Mouse (Mus musculus) left cerebral cortex, adult 8-10 months (tissue): ENCODE results near the gene Zbtb33. TPM values are rescaled to one million over a fixed set of nuclear protein-coding genes. Genes with fewer than 3 reads are reported as not detected.
"Not testable (repeated sequence)": the region's sequence is repeated elsewhere in the genome, so short reads cannot be mapped to it uniquely, and the experiment has no call there.

Source experiments
- DNase-seq, 2 experiments: peaks; one replicate each; pipeline ENCODE4 v3.0.0; 2022; ENCODE audit warnings: low spot score in 2 of 2
- total RNA-seq, 4 experiments: library from RNA; stranded (reverse); gene quantifications; 2 replicates each; pipeline ENCODE4 v1.2.4; 2022

Zbtb33 gene
- 10 to 100 TPM; 20.6 to 26.4 (median 22.3) TPM for total RNA-seq

DNA sequence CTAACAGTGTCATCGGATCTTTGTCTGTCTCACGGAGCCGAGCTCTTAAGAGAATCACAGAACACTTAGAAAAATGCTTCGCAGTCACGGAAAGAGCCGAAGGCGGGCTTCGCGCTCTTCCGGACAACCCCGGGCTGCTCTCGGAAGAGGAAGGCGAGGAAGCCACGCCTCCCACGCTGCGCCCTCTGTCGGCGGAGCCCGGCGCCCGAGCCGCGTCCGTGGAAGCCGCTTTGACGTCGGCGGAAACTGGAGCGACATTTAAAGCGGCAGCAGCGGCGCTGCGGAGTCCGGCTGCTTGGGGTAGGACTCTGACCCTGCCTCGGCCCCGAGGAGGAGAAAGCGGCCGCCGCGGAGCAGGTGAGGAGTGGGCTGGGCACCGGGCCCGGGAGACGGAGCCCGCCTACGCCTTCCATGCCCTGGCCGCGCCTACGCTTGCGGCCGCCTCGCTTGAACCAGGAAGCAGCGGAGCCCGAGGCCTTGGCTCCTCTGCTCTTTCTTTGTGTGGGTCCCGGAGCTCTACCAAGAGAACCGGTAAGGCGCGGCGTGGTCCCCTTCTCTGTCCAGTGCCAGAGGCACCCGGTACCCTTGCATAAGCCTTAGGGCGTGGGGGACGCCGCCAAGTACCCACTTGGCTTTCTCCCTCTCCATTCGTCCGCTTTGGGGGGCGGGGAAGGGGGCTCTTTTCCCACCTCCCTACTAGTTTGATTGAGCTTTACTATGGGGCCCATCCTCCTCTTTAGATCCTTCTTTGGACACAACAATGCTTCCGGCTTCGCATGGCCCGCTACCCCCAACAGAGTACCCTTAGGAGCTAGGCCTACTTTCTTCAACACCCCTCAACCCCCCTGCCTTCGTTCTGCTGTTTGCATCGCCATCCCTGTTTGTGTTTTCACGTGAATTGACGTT lies at the start of gene Zbtb33:
Zbtb33 (plus strand) TSS at position 242 of the 906 bp plus-strand sequence.
- peak; percentile 68 to 77 for DNase-seq

DNA sequence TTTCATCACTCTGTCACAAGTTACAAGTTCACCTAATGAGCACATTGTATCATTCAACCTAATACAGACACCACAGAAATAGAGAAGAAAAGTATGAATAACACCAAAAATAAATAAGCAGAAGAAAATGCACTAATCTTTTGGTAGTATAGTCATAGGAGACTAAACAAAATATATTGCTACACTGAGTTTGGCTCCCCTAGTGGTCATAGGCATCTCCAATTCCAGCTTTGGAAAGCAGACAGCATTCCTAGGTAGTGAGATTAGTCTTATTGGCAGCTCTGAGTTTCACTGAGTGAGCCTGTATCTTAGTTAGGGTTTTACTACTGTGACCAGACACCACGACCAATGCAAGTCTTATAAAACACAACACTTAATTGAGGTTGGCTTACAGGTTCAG lies 30.5 kb upstream of the Zbtb33 start:
- DNase-seq: no peak

DNA sequence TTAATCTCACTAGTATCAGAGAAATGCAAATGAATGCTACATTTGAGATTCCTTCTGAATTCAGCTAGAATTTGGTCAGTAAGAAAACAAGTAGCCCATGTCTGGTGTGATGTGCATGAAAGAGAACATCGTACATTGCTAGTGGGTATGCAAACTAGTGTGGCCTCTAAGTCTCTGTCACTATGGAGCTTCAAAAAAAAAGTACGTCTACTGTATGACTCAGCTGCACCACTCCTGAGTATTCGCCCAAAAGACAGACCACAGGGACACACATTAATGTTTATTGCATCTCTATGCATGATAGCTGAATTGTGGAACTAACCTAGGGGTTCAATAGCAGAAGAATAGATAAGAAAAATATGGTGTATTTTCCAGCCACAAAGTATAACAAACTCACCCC lies 24.3 kb upstream of the Zbtb33 start:
- no peak for DNase-seq

DNA sequence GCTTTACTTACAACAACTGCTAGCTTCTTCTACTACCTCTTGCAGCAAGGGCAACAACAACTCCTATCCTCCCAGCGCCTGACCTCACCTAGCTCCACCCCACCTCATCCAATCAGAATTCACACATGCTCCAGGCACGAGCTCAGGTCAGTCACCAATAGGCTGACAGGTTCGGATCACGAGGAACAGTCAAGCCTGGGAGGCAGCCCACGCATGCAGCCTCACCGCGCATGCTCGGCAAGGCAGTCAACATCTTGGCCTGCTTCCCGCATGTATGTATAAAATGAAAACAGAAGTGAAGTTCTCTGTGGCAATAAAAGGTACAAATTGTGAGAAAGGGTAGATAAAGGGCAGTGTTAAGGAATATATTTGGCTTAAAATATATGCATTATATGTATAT lies 23.5 kb upstream of the Zbtb33 start:
- DNase-seq: no peak

DNA sequence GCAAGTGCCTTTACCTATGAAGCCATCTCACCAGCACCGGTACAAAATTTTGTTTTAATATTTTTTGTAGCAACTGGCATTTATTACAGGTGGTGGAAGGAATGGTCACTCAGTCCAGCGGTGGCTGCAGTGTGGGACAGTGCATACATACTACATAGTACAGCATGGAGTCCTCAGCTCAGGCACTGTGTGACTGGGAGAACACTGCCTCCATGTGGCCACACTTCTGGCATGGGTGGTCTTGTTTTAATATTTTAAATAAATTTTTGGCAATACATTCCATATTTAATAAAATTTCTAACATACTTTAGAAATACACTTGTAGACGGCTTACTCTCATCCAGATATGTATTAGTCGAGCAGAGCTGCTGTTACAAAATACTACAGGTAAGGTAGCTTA lies 23.0 kb upstream of the Zbtb33 start:
- DNase-seq: no peak

DNA sequence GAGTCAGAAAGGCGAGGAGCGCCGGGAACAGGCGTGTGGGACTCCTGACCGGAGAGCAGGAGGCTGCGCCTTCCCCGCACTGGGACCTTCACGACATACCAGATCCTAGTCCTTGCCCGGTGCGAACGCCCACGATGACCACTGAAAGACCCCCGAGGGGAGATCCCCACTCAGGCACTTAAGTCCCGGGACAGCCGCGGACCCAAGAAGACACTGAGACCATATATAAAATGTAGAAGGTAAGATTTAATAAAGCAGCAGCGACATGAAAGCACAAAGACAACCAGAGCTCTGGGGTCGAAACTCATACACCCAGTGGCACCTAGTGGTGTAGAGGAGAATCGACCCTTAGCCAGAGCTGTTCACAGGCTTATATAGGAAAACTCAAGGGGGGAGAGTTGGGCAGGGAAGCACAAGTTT lies 9.7 kb upstream of the Zbtb33 start:
- DNase-seq: not testable (repeated sequence)

DNA sequence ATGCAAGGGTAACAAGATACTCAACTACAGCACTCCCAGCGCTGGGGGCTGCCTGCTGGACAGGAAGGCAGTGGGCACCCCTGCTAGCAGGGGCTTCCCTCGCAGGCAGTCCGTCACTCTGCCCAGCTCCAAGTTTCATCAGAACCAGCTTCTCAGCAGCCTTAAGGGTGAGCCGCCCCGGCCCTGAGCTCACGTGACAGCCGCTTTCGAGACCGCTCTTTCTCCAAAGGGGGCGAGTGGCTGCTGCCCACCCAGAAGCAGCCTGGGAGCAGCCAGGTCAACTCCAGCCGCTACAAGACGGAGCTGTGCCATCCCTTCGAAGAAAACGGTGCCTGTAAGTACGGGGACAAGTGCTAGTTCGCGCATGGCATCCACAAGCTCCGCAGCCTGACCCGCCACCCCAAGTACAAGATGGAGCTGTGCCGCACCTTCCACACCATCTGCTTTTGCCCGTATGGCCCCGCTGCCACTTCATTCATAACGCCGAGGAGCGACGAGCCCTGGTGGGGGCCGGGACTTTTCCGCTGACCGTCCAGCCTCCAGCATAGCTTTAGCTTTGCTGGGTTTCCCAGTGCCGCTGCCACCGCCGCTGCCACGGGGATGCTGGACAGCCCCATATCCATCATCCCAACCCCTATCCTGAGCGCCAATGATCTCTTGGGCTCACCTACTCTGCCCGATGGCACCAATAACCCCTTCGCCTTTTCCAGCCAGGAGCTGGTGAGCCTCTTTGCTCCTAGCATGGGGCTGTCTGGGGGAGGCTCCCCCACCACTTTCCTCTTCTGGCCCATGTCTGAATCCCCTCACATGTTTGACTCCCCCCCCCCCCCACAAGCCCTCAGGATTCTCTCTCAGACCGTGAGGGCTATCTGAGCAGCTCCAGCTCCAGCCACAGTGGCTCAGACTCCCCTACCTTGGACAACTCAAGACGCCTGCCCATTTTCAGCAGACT lies 8.7 kb upstream of the Zbtb33 start:
- no peak for DNase-seq

DNA sequence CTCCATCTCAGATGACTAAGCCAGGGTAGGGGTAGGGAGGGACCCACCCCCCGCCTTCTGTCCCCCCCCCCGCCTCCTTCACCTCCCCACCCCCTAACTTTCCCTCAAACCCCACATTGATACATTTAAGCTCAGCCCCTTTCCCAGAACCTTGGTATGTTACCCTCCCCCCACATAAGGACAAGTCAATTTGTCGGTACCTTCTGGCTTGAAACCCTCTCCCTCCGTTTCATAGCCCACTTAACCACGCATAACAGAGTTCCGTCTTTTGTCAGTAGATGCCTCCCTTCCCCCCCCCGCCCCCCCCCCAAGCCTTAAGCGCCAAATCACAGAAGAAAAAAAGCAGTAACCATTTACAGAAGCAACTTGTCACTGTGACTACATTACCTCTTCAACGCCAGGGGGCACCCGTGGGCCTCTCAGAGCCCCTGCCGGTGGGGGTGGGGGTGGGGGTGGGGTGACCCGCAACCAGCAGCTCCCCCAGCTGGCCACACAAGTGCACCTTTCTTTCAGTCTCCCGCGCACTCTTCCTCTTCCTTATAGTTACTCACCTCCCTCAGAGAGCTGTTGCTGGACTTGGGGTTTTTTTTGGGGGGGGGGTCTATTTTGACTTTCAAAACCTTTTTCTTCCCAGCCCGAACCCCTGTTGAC lies 7.9 kb upstream of the Zbtb33 start:
- DNase-seq: no peak

DNA sequence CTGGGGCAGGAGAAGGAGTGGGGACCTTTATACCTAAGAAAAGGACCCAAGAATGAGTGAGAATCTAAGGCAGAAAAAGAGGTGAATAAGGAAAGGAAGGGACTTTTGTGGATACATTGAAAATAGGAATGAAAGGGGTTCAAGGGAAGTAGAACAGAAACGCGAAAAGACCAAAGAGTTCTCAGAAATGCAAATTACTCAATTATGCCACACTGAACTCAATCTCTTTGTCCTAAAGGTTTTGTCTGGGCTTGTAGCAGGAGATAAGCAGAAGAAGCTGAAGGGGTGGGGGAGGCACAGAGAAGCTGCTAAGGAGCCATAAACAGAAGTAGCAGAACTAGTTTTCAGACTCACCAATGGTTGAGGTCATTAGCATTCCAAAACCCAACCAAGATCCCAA lies 4.1 kb upstream of the Zbtb33 start:
- no peak for DNase-seq

DNA sequence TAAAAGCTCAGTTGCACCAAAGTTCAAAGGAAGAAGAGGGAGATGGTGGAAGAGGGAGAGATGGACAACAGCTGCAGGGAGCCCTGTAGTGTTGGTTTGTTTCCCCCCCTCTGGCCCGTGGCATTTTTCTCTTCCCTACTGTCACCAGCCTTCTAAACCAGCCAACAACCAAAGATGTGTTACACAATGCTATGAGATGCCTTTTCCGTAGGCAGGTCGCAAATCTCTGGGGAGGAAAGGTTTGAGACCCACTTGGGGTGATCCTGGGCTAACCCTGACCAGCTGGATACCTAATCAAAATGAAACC lies 818 bp downstream of the Zbtb33 start:
- DNase-seq: no peak

DNA sequence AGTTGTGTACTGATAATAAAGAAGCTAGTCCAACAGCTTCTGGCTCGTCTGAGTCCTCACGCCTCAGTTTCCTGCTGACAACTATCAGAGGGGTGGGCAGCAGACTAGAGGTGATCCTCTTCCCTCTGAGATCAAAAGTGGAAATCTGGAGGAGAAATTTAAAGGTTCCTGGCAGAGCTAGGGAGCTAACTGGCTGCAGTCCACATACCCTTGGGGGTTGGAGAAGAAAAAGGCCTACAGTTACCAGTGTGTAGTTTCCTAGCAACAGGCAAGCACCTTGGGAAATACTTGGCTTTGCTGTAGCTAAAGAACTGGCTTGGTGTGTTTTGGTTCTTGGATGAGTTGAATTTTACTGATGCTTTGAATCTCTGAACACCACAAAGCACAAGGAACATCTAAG lies 12.2 kb downstream of the Zbtb33 start:
- peak; percentile 12 to 17 for DNase-seq

DNA sequence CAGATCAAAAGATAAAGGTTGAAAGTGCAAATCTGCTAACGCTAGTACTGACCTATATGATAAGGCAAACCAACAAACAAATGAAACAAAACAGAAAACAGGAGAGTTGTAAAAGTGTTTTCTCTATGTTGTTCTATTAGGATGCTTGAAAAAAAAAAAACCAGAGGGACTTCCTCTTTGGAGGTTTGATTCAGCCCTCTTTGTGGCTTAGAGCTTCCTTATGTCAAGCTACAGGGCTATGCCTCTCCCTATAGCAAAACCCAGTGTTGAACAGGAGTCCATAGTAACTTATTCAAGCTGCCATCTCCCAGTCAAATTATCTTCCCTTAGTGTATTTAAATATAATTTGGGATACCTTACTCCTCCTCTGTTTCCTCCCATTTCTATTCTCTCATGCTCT lies 17.8 kb downstream of the Zbtb33 start:
- no peak for DNase-seq

DNA sequence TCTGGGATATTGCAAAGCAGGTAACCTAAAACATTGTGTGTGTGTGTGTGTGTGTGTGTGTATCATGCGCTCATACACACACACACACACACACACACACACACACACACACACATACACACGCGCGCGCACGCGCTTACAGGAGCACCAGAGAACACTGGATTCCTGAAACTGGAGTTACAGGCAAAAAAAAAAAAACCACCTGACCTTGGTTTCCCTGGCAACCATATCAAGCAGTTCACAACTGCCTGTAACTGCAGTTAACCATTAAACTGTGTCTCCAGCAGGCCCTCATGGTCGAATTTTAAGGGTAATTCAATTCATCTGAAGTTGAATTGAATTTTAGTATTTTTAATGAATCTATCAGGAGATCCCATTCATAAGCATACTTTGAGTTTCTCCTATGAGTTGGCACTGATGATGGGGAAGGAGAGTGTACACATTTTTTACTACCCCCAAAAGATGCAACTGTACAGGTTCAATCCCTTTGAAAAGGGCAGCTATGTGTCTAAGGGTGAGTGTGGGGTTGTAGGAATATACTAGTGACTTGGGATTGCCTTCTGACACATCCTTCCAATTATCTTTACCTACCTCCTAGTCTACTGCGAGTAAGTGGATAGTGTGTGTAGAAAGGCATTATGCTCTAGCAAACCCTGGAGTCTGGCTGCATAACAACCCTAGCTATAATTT lies 27.5 kb downstream of the Zbtb33 start:
- DNase-seq: no peak

DNA sequence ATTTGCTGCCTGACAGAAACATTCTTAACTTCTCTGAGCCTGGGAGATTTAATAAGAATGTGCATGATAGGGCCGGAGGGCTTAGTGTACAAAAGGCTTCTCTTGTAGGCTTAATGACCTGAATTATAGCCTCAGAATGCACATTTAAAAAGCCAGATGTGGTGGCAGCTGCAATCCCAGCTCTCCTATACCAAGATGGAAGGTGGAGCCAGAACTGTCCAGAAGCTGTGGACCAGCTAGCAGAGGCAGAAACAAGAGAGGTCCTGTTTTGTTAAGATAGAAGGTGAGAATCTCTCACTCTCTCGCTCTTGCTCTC lies 28.0 kb downstream of the Zbtb33 start:
- DNase-seq: no peak

DNA sequence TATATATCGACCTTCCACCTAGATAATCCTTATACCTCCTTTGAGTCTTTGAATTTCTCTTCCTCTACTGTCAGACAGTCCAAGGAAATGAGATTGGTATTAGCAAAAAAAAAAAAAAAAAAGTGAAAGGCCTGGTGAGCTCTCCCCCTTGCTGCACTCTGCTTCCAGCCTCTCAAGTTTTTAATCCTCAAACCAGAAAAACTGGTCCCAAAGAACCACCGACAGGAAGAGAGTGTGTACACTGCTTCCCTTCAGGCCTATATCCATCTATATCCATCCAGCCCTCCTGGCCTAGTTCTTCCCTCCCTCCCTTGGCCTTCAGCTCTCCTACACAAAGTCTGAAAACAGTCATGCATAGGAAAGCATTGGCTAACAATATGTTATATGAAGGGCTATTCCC lies 33.2 kb downstream of the Zbtb33 start:
- DNase-seq: no peak

DNA sequence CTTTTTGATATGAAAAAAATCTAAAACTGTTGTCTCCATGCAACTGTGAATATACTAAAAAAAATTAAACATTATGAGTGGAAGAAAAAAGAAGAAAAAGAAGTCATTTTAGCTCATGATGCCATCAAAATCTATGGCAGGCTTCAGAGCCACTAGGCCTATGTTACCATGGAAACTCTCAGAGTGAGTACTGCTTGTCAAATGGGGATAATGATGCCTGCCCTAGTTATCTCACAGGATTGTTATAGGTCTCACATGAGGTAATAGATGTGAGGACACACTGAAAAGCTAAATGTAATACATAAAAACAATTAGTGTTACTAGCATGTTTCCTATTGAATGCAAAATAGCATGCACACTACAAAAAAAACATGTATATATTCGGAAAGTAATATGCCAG lies 40.3 kb downstream of the Zbtb33 start:
- DNase-seq: no peak

DNA sequence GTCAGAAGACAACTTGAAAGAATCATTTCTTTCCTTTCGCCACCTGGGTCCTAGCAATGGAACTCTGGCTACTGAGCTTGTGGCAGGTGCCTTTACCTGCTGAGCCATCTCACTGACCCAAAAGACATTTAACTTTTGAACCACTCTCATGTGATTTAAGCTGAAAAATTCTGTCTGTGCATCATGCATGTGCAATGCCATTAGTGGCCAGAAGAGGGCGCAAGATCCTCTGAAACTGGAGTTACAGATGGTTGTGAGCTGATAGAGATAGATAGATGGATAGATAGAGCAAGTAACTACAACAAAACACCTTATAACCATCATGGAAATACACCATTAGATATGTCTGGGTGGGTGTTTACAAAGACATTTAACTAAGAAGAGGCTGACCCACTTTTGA lies 48.1 kb downstream of the Zbtb33 start:
- peak in 1 of 2 experiments; percentile 21 for DNase-seq
